Mouse (Mus musculus) stomach, postnatal 0 days (tissue): ENCODE measurements around the gene Nfkbiz.

Experiments
- CTCF ChIP-seq: IDR thresholded peaks from 2 replicates; pipeline ENCODE4 v1.5.1; 2016; ENCODE audit warnings: antibody characterized with exemption, low read depth, mild to moderate bottlenecking, moderate library complexity
- EP300 ChIP-seq: optimal IDR thresholded peaks from 2 replicates; pipeline ENCODE3; 2016; ENCODE audit warnings: antibody characterized with exemption

- TF ChIP-seq CTCF (no peak), EP300 (no peak)
Observed at GRCm38 (mm10) chr16:55838129-55838509, 580 bp downstream of the Nfkbiz start.
